Mouse (Mus musculus) adrenal gland (tissue): ENCODE results near the gene Hells.

Experiments used
- intact Hi-C: fragments of 180-260 bp; cut with DNase I; formaldehyde crosslinking; loops from one replicate; pipeline ENCODE4 v1.15.1; 2025
- microRNA-seq, 2 experiments: library from miRNA; unstranded; fragments of <30 nt; microRNA quantifications; one replicate each; pipeline ENCODE4; 2019

Gene Hells

GRCm38 (mm10) chr19:39006715-39007114, 76.0 kb downstream of the Hells start, which contains the start of gene Cyp2c55:
Cyp2c55 (plus strand) TSS chr19:39007019.
- intact Hi-C loops: no loop called here

Small RNAs within 50 kb of the gene (microRNA-seq; reads per million reads assigned to microRNA genes)
- 0 reads per million in 2 experiments for gene Gm23800
